Mouse (Mus musculus): Measurements from ENCODE around the gene Gpn2. TPM values are rescaled to one million over a fixed set of nuclear protein-coding genes. Genes with fewer than 3 reads are reported as not detected.
A peak's percentile ranks its signal among the peaks of the same experiment; 100 is the strongest.

Gene Gpn2
- polyA plus RNA-seq (2015; fragmentation: Nextera tagmentation; extraction: Ambion mirVana) = 19.2 and 24.9 TPM in 2 replicates

DNA sequence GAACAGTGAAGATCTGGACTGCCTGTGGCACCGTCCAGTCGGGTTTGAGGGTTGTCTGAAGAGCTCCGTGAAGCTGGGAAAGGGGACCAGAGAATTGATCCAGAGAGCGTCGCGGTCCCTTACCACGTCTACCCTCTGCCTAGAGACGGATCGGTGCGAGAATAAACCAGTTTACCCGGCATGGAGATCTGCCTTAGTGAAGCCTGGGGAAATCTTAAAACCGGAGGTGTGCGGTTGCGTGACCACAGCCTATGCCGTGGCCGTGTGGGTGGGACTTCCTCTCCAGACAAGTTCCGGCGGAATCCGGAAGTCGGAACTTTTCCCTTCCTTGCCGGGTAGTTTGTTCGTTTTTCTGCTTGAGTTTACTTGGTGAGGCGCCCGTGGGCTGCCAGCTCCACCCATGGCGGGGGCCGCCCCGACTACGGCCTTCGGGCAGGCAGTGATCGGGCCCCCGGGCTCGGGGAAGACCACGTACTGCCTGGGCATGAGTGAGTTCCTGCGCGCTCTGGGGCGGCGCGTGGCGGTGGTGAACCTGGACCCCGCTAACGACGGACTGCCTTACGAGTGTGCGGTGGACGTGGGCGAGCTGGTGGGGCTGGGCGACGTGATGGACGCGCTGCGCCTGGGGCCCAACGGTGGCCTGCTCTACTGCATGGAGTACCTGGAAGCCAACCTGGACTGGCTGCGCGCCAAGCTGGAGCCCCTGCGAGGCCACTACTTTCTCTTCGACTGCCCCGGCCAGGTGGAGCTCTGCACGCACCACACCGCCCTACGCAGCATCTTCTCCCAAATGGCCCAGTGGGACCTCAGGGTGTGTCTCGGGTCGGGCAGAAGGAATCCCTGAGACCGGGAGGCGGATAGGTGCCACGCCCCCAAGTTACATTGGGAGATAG lies at the start of gene Gpn2:
Gpn2 (plus strand) TSS at position 304 of the 893 bp plus-strand sequence.
- Histone ChIP-seq H3K9me3 (replicated peaks) (no peaks in the 10 kb centered on the region), H3K36me3 (peaks cover 51% of the 10 kb centered on the region), H3K4me3 (replicated peaks) (peak within 1 kb of the TSS; percentile 80), H3K9ac (peak within 1 kb of the TSS; percentile 87), H3K27ac (replicated peaks) (peak within 1 kb of the TSS; percentile 89), H3K4me2 (replicated peaks) (peak within 1 kb of the TSS; percentile 100), H3K4me1 (peaks cover 19% of the 10 kb centered on the region), H3K27me3 (no peaks in the 10 kb centered on the region)
- 1% methylated on average over 65 of the region's 65 CpGs for WGBS
- peak; percentile 85; the same call in 1 of the 2 replicates for ATAC-seq (ENCODE audit: insufficient number of reproducible peaks, low FRiP score, low TSS enrichment, low read depth)

DNA sequence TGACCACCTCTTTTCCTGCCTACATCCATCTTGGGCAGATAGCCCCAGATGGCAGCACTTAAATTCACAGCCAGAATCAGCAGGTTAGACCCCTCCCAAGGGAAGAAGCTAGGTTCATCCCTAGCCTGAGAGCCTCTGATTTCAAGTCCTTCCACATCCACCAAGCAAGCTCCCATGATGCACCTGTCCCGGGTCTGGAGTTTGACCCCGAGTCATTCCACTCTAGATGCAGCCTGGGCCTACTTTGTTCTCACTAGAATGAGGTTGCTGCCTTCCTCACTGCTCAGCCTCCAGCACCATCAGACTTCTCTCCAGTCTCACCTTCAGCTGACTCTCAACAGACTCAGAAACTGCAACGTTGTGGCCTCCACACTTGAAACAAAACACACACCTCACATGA lies 48.1 kb upstream of the Gpn2 start:
- Histone ChIP-seq H3K36me3 (peaks cover 88% of the 10 kb centered on the region), H3K27ac (replicated peaks) (no peak overlapping the region), H3K4me2 (replicated peaks) (no peak overlapping the region), H3K9me3 (replicated peaks) (no peaks in the 10 kb centered on the region), H3K9ac (no peak overlapping the region), H3K4me1 (no peaks in the 10 kb centered on the region), H3K27me3 (no peaks in the 10 kb centered on the region), H3K4me3 (replicated peaks) (no peak overlapping the region)
- WGBS = 88% methylated on average over 3 of the region's 3 CpGs
- ATAC-seq (ENCODE audit: insufficient number of reproducible peaks, low FRiP score, low TSS enrichment, low read depth) = no peak

DNA sequence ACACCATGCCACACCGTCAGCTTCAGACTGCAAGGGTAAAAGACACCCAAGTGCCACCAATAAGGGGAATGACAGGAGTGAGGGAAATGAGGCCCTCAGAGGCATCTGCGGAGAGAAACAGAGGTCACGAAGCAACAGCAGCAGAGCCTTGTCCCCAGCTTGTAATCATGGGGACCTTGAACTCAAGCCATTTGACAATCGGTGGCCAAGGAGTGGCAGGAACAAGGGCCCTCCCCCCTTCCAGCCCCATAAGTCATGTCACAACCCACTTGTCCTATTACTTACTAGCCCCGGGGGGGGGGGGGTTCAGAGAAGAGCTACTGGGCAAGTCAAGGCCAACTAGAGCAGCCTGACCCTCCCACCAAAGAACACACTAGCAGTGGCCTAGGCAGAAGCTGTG lies 47.5 kb upstream of the Gpn2 start:
- Histone ChIP-seq H3K9me3 (replicated peaks) (no peaks in the 10 kb centered on the region), H3K9ac (no peak overlapping the region), H3K4me1 (no peaks in the 10 kb centered on the region), H3K27me3 (no peaks in the 10 kb centered on the region), H3K36me3 (peaks cover 88% of the 10 kb centered on the region), H3K27ac (replicated peaks) (no peak overlapping the region), H3K4me3 (replicated peaks) (no peak overlapping the region), H3K4me2 (replicated peaks) (no peak overlapping the region)
- no peak for ATAC-seq (ENCODE audit: insufficient number of reproducible peaks, low FRiP score, low TSS enrichment, low read depth)
- 92% methylated on average over 5 of the region's 5 CpGs for WGBS

DNA sequence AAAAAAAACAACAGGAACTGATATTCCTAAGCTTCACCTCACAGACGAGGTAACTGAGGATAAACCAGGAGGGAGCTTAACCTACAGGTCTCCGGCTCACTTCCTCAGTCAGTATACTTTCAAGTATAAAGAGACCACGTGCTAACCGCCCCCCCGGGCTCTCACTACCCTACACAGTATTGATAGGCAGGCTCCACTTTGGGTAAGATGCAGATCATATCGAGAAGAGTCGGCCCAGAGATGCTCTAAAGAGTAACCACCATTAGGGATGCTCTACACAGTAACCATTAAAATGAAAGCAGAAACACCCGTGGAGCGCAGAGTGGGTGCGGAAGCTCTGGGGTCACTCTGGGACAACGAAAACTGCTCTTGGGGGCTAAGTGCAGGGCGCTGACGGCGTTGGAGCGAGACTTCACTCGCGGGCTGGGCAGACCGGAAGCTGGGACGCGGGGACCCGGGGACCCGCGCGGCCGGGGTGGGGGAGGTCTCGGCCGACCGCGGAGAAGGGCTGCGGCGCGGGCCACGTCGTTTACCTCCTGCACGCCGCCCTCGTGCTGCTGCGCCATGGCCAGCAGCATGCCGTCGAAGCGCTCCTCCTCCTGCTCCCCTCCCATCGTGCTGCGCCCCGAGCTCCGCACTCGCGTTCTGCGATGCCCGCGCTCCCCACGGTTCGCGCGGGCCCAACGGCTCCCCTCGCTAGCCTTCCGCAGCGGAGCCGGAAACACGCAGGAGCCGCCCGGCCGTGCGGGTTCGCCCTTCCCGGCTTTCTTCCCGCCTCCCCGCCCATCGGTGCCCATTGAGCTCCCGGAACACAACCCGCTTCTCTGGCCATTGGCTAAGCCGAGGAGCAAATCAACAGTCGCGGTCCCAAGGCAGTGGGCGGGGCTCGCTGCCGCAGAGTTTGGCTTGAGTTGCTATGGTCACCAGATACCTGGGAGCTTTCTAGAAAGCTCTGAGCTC lies 38.6 kb upstream of the Gpn2 start, which contains the start of gene Nudc:
Nudc (minus strand) TSS at position 725 of the 960 bp plus-strand sequence.
- Histone ChIP-seq H3K9me3 (replicated peaks) (no peaks in the 10 kb centered on the region), H3K27me3 (no peaks in the 10 kb centered on the region), H3K36me3 (peaks cover 28% of the 10 kb centered on the region), H3K9ac (peak within 1 kb of the TSS; percentile 91), H3K4me1 (peaks cover 17% of the 10 kb centered on the region), H3K27ac (replicated peaks) (peak within 1 kb of the TSS; percentile 85), H3K4me3 (replicated peaks) (peak within 1 kb of the TSS; percentile 97), H3K4me2 (replicated peaks) (peak within 1 kb of the TSS; percentile 76)
- 1% methylated on average over 67 of the region's 77 CpGs for WGBS
- peak; percentile 98 for ATAC-seq (ENCODE audit: insufficient number of reproducible peaks, low FRiP score, low TSS enrichment, low read depth)

DNA sequence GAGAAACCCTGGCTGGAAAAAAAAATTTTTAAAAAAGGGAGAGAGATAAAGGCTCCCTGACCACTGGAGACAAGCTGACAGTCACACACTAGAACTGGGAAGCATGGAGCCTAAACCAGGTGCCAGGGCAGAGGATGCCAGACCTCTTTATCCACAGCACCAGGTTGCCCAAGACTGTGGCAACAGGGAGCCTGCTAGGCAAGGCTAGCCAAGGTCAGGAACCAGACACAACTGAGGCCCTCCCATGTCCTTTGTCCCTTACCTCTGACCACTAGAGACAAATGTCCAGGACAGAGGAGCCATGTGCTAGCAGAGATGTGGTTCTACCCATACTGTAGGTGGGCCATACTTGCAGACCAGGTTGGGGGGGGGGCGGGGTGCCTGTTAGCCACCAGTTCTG lies 32.1 kb upstream of the Gpn2 start:
- no peaks in the 10 kb centered on the region for H3K36me3 ChIP-seq
- H3K4me3 ChIP-seq (replicated peaks) = no peak overlapping the region
- H3K4me2 ChIP-seq (replicated peaks) = no peak overlapping the region
- 81% methylated on average over 1 of the region's 1 CpGs for WGBS
- no peaks in the 10 kb centered on the region for H3K4me1 ChIP-seq
- ATAC-seq (ENCODE audit: insufficient number of reproducible peaks, low FRiP score, low TSS enrichment, low read depth) = no peak
- H3K9ac ChIP-seq = no peak overlapping the region
- H3K27ac ChIP-seq (replicated peaks) = no peak overlapping the region
- H3K9me3 ChIP-seq (replicated peaks) = no peaks in the 10 kb centered on the region
- peaks cover 10% of the 10 kb centered on the region for H3K27me3 ChIP-seq

DNA sequence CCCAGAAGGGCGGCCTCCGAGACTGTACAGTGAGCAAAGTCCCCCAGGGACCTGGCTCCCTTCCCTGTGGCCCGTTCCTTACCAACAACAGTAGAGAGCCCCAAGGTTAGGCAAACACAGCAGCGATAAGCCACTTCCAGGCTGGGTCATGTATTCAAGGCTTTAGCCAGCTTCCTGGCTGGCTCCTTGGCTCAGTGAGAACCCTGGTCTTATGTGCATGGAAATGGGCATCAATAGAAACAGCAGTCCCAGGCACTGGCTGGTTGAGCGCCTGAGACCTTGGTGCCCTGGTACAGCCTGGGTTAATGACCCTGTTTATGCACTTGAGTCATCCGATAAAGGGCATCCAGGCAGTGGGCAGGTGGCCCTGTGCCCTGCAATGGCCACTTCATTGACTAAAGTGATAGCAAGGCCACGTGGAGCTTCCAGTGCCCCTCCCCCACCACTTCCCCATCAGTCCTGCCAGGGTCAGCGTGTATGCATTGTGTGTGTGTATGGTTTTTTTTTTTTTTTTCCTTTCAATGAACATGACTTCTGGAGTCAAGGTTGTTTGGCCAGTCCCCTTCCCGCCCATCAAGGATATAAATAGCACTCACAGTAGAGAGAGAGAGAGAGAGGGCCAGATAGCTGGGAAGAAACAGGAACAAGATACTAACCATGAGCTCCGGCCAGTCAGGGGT lies 31.3 kb upstream of the Gpn2 start, which contains the start of gene Nr0b2:
Nr0b2 (plus strand) TSS at position 609 of the 680 bp plus-strand sequence.
- WGBS = 65% methylated on average over 10 of the region's 10 CpGs
- no peak within 1 kb of the TSS for H3K9ac ChIP-seq
- no peak for ATAC-seq (ENCODE audit: insufficient number of reproducible peaks, low FRiP score, low TSS enrichment, low read depth)

DNA sequence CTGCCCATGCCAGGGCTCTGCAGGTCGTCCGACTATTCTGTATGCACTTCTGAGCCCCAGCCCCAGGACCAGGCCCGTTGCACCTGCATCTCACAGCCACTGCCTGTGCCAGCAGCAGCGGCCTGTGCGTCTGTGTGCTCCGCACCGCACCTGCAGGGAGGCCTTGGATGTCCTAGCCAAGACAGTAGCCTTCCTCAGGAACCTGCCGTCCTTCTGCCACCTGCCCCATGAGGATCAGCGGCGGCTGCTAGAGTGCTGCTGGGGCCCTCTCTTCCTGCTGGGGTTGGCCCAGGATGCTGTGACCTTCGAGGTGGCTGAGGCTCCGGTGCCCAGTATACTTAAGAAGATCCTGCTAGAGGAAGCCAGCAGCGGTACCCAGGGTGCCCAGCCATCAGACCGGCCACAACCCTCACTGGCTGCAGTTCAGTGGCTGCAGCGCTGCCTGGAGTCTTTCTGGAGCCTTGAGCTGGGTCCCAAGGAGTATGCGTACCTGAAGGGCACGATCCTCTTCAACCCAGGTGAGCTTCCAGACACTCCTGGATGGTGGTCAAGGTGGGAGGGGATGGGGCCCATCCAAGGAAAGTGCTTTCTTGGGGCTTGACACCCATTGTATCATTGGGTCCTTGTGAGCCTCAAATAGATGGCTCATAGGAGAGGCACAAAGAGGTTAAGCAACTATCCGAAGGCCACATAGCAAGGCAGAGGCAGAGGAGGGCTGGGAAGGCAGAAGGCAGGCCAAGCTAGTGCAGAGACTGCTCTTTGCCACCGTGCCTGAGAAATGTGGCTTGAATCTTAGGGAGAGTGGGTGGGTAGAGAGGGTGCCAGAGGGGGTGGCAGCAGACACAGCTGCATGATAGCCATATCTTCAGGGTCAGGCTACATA lies 30.5 kb upstream of the Gpn2 start:
- Histone ChIP-seq H3K36me3 (no peaks in the 10 kb centered on the region), H3K9ac (no peak overlapping the region), H3K4me3 (replicated peaks) (no peak overlapping the region), H3K4me1 (no peaks in the 10 kb centered on the region), H3K4me2 (replicated peaks) (no peak overlapping the region), H3K9me3 (replicated peaks) (no peaks in the 10 kb centered on the region), H3K27me3 (peaks cover 10% of the 10 kb centered on the region), H3K27ac (replicated peaks) (no peak overlapping the region)
- 75% methylated on average over 19 of the region's 19 CpGs for WGBS
- no peak for ATAC-seq (ENCODE audit: insufficient number of reproducible peaks, low FRiP score, low TSS enrichment, low read depth)

More for the DNA sequence above, 31.3 kb upstream of the Gpn2 start, which contains the start of gene Nr0b2:
- Histone ChIP-seq H3K4me1 (no peaks in the 10 kb centered on the region), H3K36me3 (no peaks in the 10 kb centered on the region), H3K27ac (replicated peaks) (no peak within 1 kb of the TSS), H3K9me3 (replicated peaks) (no peaks in the 10 kb centered on the region), H3K4me3 (replicated peaks) (no peak within 1 kb of the TSS), H3K4me2 (replicated peaks) (no peak within 1 kb of the TSS), H3K27me3 (peaks cover 10% of the 10 kb centered on the region)

DNA sequence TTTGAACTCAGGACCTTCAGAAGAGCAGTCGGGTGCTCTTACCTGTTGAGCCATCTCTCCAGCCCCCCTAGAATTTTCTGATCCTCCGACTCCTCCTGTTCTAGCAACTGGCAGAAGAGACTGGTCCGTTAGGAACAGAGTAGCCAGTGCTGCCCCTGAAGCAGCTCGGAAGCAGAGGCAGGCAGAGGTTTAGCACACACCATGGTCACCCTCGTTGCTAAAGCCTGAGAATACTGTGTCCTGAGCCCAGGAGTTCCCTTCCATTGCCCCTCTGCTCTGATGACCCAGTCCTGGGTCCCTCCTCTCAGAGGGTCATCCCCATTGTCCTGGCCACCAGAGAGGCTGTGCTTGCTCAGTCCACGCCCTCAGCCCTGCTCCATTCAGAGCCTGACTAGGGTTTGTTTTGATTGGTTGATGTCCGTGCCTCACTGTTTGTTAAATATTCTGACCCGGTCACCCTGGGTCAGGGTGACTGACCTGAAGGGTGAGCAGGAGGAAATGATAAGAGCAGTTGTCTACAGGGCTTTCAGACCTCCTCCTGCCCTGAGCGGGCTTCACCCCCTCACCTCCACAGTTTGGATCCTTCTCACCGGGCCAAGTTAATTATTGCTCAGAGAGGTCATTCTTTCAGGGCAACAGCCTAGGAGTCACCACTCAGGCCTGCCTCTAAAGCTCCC lies 27.0 kb upstream of the Gpn2 start:
- no peaks in the 10 kb centered on the region for H3K4me1 ChIP-seq
- no peaks in the 10 kb centered on the region for H3K36me3 ChIP-seq
- ATAC-seq (ENCODE audit: insufficient number of reproducible peaks, low FRiP score, low TSS enrichment, low read depth) = no peak
- H3K9me3 ChIP-seq (replicated peaks) = no peaks in the 10 kb centered on the region
- H3K27me3 ChIP-seq = peaks cover 10% of the 10 kb centered on the region
- no peak overlapping the region for H3K4me3 ChIP-seq (replicated peaks)
- WGBS = 27% methylated on average over 10 of the region's 10 CpGs
- H3K9ac ChIP-seq = no peak overlapping the region
- H3K27ac ChIP-seq (replicated peaks) = no peak overlapping the region
- no peak overlapping the region for H3K4me2 ChIP-seq (replicated peaks)

DNA sequence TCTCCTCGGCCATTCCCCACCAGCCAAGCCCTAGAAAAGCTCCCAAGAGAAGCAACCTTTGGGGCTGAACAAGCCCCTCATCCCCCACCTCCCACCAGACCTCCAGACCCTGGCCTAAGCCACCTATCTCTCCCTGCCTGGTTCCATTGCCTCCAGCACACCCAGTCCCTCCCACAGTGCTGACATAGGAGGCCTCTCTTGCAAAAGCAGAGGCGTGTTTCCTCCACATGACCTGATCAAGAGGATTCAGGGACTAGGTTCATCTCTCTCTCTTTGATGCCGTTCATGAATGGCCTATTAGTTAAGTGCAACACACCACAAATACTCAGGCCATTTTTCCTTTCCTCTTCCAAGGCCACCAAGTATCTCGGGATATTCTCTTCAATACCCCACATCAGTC lies 24.3 kb upstream of the Gpn2 start:
- 74% methylated on average over 4 of the region's 4 CpGs for WGBS
- H3K36me3 ChIP-seq = no peaks in the 10 kb centered on the region
- H3K4me1 ChIP-seq = no peaks in the 10 kb centered on the region
- H3K4me3 ChIP-seq (replicated peaks) = no peak overlapping the region
- no peak for ATAC-seq (ENCODE audit: insufficient number of reproducible peaks, low FRiP score, low TSS enrichment, low read depth)
- no peaks in the 10 kb centered on the region; the same call in 1 of the 2 replicates for H3K27me3 ChIP-seq
- H3K4me2 ChIP-seq (replicated peaks) = no peak overlapping the region
- no peak overlapping the region for H3K27ac ChIP-seq (replicated peaks)
- H3K9ac ChIP-seq = no peak overlapping the region
- H3K9me3 ChIP-seq (replicated peaks) = no peaks in the 10 kb centered on the region
